Mouse (Mus musculus): ENCODE measurements around the gene Gm11239. TPM values are rescaled to one million over a fixed set of nuclear protein-coding genes. Genes with fewer than 3 reads are reported as not detected.
"Not testable (repeated sequence)": the region's sequence is repeated elsewhere in the genome, so short reads cannot be mapped to it uniquely, and the experiment has no call there.

Gene Gm11239
- polyA plus RNA-seq (2015; fragmentation: Nextera tagmentation; extraction: Ambion mirVana), result not detected in 2 replicates

DNA sequence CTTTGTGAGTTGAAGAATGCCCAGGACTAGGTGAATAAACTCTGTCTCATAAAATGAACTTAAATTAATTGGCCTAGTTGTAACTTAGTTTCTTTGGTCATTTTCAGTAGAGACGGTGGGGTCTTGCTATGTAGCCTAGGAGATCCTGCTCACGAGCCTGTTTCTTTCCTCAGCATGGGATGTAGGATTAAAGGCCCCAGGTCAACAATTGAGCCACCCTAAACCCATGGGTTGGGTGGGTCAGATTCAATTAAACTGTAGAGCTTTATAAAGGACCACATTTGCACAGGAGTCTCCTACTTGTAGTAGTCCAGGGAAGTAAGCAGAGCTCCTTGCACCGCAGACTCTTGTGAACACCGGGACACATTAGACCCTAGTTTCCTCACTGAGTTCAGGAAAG is at the start of gene Gm11239:
Gm11239 (plus strand) TSS at position 301 of the 400 bp plus-strand sequence.
- H3K9me3 ChIP-seq; H3K4me3 ChIP-seq; H3K27me3 ChIP-seq (replicated peaks); H3K9ac ChIP-seq; H3K27ac ChIP-seq (replicated peaks); ATAC-seq (ENCODE audit: extremely low read depth, insufficient number of reproducible peaks, low FRiP score, low TSS enrichment); H3K4me2 ChIP-seq; H3K4me1 ChIP-seq; H3K36me3 ChIP-seq: not testable (repeated sequence)
- WGBS, result no CpG with 5 or more reads among the region's 4 CpGs

DNA sequence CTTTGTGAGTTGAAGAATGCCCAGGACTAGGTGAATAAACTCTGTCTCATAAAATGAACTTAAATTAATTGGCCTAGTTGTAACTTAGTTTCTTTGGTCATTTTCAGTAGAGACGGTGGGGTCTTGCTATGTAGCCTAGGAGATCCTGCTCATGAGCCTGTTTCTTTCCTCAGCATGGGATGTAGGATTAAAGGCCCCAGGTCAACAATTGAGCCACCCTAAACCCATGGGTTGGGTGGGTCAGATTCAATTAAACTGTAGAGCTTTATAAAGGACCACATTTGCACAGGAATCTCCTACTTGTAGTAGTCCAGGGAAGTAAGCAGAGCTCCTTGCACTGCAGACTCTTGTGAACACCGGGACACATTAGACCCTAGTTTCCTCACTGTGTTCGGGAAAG is 45.5 kb upstream of the Gm11239 start, which contains the start of gene Gm11237:
Gm11237 (plus strand) TSS at position 301 of the 400 bp plus-strand sequence.
- H3K27me3 ChIP-seq (replicated peaks); H3K4me3 ChIP-seq; H3K9ac ChIP-seq; ATAC-seq (ENCODE audit: extremely low read depth, insufficient number of reproducible peaks, low FRiP score, low TSS enrichment); H3K4me2 ChIP-seq; H3K27ac ChIP-seq (replicated peaks); H3K36me3 ChIP-seq; H3K4me1 ChIP-seq; H3K9me3 ChIP-seq: not testable (repeated sequence)
- no CpG with 5 or more reads among the region's 3 CpGs for WGBS

DNA sequence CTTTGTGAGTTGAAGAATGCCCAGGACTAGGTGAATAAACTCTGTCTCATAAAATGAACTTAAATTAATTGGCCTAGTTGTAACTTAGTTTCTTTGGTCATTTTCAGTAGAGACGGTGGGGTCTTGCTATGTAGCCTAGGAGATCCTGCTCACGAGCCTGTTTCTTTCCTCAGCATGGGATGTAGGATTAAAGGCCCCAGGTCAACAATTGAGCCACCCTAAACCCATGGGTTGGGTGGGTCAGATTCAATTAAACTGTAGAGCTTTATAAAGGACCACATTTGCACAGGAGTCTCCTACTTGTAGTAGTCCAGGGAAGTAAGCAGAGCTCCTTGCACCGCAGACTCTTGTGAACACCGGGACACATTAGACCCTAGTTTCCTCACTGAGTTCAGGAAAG is 30.3 kb upstream of the Gm11239 start, which contains the start of gene Gm11236:
Gm11236 (plus strand) TSS at position 301 of the 400 bp plus-strand sequence.
- H3K4me3 ChIP-seq; H3K4me1 ChIP-seq; H3K4me2 ChIP-seq; H3K36me3 ChIP-seq; H3K27ac ChIP-seq (replicated peaks); H3K27me3 ChIP-seq (replicated peaks); H3K9ac ChIP-seq; H3K9me3 ChIP-seq; ATAC-seq (ENCODE audit: extremely low read depth, insufficient number of reproducible peaks, low FRiP score, low TSS enrichment): not testable (repeated sequence)
- no CpG with 5 or more reads among the region's 4 CpGs for WGBS

DNA sequence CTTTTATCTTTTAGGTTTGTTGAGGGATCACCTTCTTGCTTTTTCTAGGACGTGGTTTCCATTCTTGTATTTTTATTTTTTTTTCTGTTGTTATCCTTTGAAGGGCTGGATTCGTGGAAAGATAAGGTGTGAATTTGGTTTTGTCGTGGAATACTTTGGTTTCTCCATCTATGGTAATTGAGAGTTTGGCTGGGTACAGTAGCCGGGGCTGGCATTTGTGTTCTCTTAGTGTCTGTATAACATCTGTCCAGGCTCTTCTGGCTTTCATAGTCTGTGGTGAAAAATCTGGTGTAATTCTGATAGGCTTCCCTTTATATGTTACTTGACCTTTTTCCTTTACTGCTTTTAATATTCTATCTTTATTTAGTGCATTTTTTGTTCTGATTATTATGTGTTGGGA is 6.3 kb upstream of the Gm11239 start:
- not testable (repeated sequence) for H3K4me1 ChIP-seq; H3K27ac ChIP-seq (replicated peaks); ATAC-seq (ENCODE audit: extremely low read depth, insufficient number of reproducible peaks, low FRiP score, low TSS enrichment); H3K36me3 ChIP-seq; H3K9me3 ChIP-seq; H3K4me2 ChIP-seq; H3K4me3 ChIP-seq; H3K9ac ChIP-seq; H3K27me3 ChIP-seq (replicated peaks)
- 56% methylated on average over 4 of the region's 4 CpGs for WGBS

DNA sequence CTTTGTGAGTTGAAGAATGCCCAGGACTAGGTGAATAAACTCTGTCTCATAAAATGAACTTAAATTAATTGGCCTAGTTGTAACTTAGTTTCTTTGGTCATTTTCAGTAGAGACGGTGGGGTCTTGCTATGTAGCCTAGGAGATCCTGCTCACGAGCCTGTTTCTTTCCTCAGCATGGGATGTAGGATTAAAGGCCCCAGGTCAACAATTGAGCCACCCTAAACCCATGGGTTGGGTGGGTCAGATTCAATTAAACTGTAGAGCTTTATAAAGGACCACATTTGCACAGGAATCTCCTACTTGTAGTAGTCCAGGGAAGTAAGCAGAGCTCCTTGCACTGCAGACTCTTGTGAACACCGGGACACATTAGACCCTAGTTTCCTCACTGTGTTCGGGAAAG is 15.1 kb downstream of the Gm11239 start, which contains the start of gene Gm428:
Gm428 (plus strand) TSS at position 301 of the 400 bp plus-strand sequence.
- H3K4me1 ChIP-seq; H3K4me2 ChIP-seq; H3K9me3 ChIP-seq; H3K27me3 ChIP-seq (replicated peaks); H3K36me3 ChIP-seq; ATAC-seq (ENCODE audit: extremely low read depth, insufficient number of reproducible peaks, low FRiP score, low TSS enrichment); H3K4me3 ChIP-seq; H3K9ac ChIP-seq; H3K27ac ChIP-seq (replicated peaks): not testable (repeated sequence)
- WGBS, result 84% methylated on average over 2 of the region's 4 CpGs

DNA sequence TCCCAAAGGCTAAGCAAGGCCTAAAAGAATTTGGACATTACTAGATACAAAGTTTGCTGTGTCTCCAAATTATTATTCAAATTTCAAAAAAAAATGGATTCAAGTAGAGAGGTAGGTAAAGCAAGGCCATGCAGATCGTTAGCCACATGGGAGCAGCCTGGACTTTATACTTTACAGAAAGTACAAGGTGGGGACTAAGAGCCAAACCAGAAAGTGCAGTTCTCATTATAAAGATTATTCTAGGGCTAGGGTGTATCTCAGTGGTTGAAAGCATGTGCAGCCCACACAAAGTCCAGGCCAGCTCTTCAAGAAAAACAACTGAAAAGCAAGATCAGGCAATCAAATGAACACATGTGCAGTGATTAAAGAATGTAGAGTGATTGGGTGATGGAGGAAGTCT is 50.6 kb downstream of the Gm11239 start:
- WGBS, result 70% methylated on average over 1 of the region's 1 CpGs
- no peaks in the 10 kb centered on the region for H3K36me3 ChIP-seq
- H3K4me2 ChIP-seq, result no peak overlapping the region
- ATAC-seq (ENCODE audit: extremely low read depth, insufficient number of reproducible peaks, low FRiP score, low TSS enrichment), result no peak
- no peak overlapping the region for H3K9ac ChIP-seq
- H3K9me3 ChIP-seq, result peaks cover 5% of the 10 kb centered on the region; the same call in 1 of the 2 replicates
- no peak overlapping the region for H3K27ac ChIP-seq (replicated peaks)
- H3K4me1 ChIP-seq, result no peaks in the 10 kb centered on the region
- no peak overlapping the region for H3K4me3 ChIP-seq
- H3K27me3 ChIP-seq (replicated peaks), result no peaks in the 10 kb centered on the region

DNA sequence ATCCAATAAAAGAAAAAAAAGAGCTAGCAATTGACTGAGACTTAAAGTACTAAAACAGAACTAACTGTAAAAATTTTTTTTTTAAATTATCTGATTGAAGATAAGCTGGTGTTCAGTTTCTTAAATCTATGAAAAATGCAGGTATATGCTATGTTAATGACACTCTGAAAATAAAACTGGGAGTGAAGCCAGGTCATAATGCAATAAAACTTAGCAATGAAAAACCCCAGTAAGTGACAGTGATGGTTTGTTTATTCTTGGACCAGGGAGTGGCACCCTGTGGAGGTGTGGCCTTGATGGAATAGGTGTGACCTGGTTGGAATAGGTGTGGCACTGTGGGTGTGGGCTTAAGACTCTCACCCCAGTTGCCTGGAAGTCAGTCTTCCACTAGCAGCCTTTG is 51.7 kb downstream of the Gm11239 start:
- no peak for ATAC-seq (ENCODE audit: extremely low read depth, insufficient number of reproducible peaks, low FRiP score, low TSS enrichment)

More for the DNA sequence above, 51.7 kb downstream of the Gm11239 start:
- Histone ChIP-seq H3K27ac (replicated peaks) (no peak overlapping the region), H3K9me3 (peaks cover 5% of the 10 kb centered on the region; the same call in 1 of the 2 replicates), H3K36me3 (no peaks in the 10 kb centered on the region), H3K9ac (no peak overlapping the region), H3K4me2 (no peak overlapping the region), H3K27me3 (replicated peaks) (no peaks in the 10 kb centered on the region), H3K4me3 (no peak overlapping the region), H3K4me1 (no peaks in the 10 kb centered on the region)

Other genes starting within 250 kb of the Gm11239 start
- not detected in 2 replicates for gene Gm11238, start 60.5 kb upstream of the Gm11239 start, polyA plus RNA-seq (2015; fragmentation: Nextera tagmentation; extraction: Ambion mirVana)
- not detected in 2 replicates for gene Gm11237, start 45.4 kb upstream of the Gm11239 start, polyA plus RNA-seq (2015; fragmentation: Nextera tagmentation; extraction: Ambion mirVana)
- gene Gm11236, start 30.2 kb upstream of the Gm11239 start, polyA plus RNA-seq (2015; fragmentation: Nextera tagmentation; extraction: Ambion mirVana), result not detected in 2 replicates
- gene Gm428, start 15.2 kb downstream of the Gm11239 start, polyA plus RNA-seq (2015; fragmentation: Nextera tagmentation; extraction: Ambion mirVana), result not detected in 2 replicates
- gene Rasef, start 122.6 kb downstream of the Gm11239 start, polyA plus RNA-seq (2015; fragmentation: Nextera tagmentation; extraction: Ambion mirVana), result 0.48 and 0.50 TPM in 2 replicates
- not detected in 2 replicates for gene Gm11758, start 207.9 kb downstream of the Gm11239 start, polyA plus RNA-seq (2015; fragmentation: Nextera tagmentation; extraction: Ambion mirVana)
- gene Gm11757, start 222.8 kb downstream of the Gm11239 start, polyA plus RNA-seq (2015; fragmentation: Nextera tagmentation; extraction: Ambion mirVana), result not detected in 2 replicates
- gene Gm13871, start 237.6 kb downstream of the Gm11239 start, polyA plus RNA-seq (2015; fragmentation: Nextera tagmentation; extraction: Ambion mirVana), result not detected in 2 replicates